Mouse (Mus musculus) erythroblast, embryonic 14.5 days (primary cell): ENCODE results near the gene Efcab1.

Experiments used
- GATA1 ChIP-seq: IDR thresholded peaks from 2 replicates; pipeline ENCODE4 v1.6.1; 2012; ENCODE audit warnings: low read length, inconsistent platforms, mixed read lengths
- TAL1 ChIP-seq: IDR thresholded peaks from 3 replicates; pipeline ENCODE4 v1.6.1; 2012; ENCODE audit warnings: low read length, inconsistent platforms, mixed read lengths

DNA sequence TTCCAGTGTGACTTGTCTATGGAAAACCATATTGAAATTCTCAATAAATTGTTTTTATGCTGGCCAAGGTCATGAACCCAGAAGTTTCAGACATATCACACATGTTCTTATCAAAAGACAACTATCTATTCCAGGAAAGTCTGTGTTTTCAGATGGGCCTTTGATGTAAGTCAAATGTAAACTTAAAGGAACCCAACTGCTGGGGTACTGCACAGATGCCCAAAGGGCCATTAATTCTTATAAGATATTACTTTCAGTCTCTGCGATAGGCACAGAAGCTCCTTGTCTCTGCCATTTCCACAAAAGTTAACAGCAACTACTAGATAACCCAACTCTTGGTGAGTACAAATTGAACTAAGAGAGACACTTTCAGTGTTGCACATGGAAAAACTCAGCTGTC is 67.3 kb downstream of the Efcab1 start:
- TF ChIP-seq GATA1: no peak
- no peak for TF ChIP-seq TAL1
